Mouse (Mus musculus) testis, postnatal 14 days (tissue): ENCODE data around the gene Map3k5.
"Not testable (repeated sequence)": the region's sequence is repeated elsewhere in the genome, so short reads cannot be mapped to it uniquely, and the experiment has no call there.

Source experiments
- DNase-seq: peaks from one replicate; pipeline ENCODE4 v3.0.0; 2021; ENCODE audit warnings: low spot score

Map3k5 gene

DNA sequence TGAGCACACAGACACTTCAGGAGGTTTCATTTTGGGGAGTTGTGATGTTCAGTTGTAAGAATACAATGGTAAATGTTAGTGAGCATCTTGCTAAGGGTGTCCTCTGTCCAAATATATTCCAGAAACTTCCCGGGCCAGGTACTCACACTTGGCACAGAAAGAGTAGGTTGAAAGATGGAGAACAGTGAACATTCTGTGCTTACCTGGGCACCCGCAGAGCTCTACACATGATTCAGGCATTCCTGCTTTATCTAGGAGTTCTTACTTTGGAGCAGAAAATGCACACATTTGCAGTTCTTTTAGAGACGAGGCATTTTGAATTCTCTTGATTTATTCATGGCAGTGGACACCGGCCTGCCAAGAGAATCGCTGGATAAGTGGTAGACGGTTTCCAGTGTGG, 32.3 kb downstream of the Map3k5 start:
- no peak for DNase-seq

- no peak for DNase-seq
Observed at GRCm38 (mm10) chr10:19968445-19968844, 34.2 kb downstream of the Map3k5 start.

DNA sequence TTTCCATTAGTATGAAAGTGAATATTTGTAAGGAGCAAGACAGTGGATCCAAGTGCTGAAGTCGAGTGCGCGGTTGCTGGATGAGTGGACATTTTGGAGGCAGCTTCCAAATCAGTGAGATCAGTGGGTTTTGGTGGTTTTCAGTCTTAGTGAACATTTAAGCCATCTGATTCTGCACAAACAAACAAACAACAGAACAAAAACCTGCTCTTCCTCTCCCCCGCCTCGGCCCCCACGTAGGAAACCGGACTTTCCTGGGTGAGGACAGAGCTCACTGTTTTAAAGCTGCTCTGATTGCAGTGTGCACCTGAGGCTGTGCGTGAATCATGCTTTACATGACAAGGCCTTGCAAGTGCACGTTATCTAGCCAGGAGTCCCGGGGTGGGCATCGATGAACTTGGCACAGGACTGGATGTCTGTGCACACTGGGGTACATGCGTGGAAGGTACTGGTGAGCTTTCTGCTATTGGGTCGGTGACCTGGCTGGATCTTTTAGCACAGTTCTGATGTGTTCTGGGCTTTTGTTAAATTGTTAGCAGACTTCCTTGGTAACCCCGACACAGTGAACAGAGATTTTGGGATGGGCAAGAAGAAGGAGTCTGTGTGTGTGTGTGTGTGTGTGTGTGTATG, 35.7 kb downstream of the Map3k5 start:
- DNase-seq: no peak

- not testable (repeated sequence) for DNase-seq
Observed at GRCm38 (mm10) chr10:19971491-19971890, 37.2 kb downstream of the Map3k5 start.

DNA sequence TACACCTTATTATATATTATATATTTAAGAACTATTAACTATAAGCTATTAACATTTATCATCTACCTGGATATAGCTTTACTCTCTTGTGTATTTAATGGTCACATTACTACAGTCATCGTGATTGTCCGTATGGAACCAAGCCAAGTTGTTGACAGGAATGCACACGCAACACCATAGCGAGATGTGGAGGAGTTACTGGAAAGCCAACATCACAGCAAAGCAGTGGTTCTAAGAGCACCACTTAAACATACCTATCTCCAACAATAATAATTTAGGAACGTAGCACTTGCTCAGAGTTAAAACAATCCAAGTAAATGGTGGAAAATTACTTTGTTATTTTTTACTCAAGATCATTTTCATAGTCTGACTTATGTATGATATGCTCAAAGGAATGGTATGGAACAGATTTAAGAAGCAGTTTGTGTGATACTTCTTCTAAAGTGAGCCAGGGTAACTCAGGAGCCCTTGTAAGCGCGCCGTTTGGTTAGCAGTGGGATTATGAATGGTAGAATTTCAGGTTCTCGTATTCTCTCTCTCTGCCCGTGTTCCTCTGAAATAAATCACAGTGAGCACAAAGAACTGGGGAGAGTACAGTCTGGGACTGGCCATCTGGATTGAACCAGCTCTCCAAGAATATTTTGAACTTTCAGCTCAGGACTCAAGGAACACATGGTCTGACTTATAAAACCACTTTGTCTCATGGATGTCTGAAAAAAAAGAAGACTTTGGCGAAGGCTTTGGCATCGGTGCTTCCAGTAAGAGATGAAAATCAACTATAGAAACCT, 39.2 kb downstream of the Map3k5 start:
- DNase-seq: no peak

GRCm38 (mm10) chr10:19977557-19977956, 43.3 kb downstream of the Map3k5 start:
- DNase-seq: no peak

DNA sequence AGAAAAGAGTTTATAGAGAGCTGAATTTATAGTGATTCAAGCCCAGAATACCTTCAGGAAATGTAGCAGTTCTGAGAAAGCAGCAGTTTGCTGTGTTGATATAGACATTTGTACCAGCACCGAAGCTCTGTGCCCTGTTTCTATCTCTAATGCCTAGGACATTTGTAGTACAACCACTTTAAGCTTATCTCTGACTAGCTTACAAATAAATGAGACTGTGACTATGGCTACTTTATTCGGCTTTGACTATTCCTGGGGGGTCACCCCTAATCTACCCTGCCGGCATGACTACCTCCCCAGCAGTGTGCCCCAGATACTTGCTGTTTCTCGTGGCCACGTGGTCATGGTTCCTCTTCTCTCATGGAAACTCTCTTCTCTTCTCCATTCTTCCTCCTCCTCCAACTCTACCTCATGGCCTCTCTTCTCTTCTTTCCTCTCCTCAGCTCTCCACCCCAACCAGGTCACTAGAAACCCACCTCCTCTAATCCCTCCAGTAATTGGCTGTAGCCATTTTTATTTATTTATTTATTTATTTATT, 44.5 kb downstream of the Map3k5 start:
- DNase-seq: no peak

- no peak for DNase-seq
Observed at GRCm38 (mm10) chr10:19987736-19988135, 53.5 kb downstream of the Map3k5 start.

DNA sequence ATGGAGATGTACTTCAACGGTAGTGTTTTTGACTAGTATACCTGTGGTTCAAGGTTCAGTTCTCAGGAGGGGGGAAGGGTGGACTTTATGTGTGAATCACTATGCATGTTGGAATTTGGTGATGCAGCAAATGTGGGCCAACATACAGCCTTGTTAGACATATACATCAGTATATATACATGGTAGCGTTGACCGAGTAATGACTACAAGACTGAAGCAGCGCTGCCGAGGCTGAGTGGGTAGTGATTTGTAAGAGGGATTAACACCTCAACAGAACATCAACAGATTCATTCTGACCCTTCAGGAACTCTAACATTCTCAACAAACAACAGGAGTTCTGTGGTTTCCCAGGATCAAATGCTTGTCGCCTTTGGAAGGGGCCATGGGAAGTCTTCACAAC, 55.7 kb downstream of the Map3k5 start:
- no peak for DNase-seq

DNA sequence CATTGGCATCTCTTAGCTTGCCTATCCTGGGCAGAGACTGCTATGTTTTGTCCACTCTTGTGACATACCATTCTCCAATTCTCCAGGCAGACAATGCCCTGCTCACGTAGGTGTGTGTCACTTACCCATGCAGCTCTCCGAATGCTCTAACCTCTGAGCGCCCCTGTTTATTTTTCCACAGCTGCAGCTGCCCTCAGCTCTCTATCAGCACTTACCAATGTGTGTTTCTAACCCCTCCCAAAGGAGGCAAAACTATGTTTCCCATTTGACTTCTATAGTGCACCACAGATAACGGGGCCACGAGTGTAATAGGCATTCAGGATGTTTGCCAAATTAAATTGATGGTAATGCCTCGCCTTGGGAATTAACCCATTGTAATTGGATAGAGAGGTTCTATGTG, 56.4 kb downstream of the Map3k5 start:
- no peak for DNase-seq

- no peak for DNase-seq
Observed at GRCm38 (mm10) chr10:19991237-19991865, 57.1 kb downstream of the Map3k5 start.

DNA sequence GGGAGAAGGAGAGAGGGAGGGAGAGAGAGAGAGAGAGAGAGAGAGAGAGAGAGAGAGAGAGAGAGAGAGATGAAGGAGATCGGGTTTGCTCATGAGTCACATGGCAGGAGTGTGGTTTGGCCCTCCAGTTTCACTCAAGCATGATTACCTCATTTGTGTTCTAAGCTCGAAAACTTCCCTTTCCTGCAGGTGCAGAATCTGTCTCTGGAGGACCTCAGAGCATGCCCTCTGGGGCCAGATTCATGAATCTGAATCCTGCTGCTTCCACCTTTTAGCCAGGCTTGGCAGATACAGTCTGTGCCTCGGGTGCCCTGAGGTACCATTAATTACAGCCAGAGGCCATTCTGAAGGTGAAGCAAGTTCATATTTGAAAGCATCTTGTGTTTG, 57.6 kb downstream of the Map3k5 start:
- DNase-seq: no peak

DNA sequence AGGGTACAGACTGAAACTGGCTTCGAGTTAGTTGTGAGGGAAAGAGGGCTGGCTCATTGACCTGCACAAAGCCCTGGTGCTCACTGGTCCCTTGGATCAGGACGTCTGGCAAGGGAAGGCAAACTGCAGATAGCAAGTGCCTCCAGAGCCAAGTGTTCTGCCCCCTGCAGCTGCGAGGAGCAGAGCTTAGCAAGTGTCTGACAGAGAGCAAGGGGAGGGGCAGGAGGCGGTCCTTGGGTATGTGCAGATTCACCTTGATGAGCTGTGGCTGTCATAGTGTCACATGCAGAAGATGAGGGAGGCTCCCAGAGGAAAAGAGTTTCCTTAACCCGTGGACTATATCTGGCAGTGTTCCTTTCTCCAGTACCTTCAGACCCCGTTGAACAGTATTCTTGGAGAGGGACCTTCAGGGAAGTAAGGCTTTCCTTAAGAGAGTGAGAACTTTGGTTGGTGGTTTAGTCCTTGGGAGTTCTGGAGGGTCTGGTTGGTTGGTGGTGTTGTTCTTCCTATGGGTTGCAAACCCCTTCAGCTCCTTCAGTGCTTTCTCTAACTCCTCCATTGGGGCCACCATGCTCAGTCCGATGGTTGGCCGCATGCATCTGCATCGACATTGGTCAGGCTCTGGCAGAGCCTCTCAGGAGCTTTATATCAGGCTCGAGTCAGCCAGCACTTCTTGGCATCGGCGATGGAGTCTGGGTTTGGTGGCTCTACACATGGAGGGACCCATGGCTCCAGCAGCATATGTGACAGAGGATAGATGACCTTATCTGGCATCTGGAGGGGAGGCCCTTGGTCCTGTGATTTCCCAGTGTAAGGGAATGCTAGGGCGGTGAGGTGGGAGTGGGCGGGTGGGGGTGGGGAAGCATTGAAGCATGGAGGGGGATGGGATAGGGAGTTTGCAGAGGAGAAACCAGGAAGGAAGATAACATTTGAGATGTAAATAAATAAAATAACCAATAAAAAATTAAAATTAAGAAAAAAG, 60.5 kb downstream of the Map3k5 start:
- DNase-seq: peak; percentile 2

DNA sequence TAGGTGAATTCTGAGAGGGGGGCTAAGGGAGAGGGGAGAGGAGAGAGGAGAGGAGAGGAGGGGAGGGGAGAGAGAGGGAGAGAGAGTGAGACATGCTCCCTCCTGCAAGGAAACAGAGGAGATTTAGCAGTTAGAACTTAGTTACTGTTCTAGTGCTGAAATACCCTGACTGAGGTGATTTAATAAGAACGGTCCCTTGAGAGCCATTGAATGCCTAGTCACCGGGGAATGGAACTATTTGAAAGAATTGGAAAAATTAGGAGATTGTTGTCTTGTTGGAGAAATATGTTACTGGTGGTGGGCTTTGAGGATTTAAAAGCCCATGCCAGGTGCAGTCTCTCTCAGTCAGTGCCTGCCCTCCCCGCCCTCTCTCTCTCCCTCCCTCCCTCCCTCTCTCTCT, 61.9 kb downstream of the Map3k5 start:
- no peak for DNase-seq

DNA sequence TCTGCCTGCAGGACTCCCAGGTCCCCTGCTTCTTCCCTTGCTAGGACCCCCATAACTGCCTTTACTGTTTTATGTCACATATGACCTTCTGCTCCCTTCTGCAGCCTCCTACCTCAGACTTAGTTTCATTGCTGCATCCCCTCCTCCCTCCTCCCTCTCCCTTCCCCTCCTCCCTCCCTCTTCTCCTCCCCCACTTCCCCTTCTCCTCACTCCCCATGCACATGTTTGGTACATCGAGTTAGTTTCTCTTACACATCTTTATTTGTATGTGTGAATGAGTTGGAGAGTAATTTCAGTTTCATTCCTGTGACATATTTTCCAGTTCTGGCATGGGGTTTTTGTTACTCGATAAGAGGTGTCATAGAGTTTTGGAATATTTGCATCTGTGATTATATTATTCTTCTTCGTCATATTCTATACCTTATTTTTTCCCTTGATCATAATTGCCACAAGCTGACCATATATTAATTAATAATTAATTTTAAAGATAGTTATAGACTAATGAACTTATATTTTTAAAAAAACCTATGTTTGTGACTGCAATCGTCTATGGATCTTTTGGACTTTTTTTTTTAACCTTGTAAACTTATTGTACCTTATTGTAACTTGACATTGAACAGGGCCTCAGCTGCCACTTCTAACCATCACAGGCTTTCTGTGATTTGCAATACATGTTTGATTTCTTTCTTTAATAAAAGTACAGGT, 65.6 kb downstream of the Map3k5 start:
- DNase-seq: peak; percentile 0

- no peak for DNase-seq
Observed at GRCm38 (mm10) chr10:20000408-20000770, 66.1 kb downstream of the Map3k5 start.

DNA sequence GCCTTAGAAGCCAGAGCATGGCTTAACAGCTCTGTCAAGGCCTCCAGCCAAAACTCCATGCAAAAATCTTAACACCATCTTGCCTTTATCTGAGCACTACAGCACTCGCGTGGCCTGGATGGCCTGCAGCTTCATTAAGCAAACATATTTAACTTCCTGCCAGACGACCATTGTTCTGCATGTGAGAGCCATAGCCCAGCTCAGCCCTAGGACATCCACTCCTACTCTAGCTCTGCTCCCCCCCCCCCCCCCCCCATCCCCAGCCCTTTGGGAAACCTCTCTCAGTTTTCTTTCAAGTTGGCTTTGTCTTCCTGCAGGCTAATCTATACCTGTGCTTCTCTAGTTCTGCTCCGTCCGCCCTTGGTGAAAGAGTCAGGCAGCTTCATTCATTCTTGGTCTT, 67.7 kb downstream of the Map3k5 start:
- peak; percentile 2 for DNase-seq

DNA sequence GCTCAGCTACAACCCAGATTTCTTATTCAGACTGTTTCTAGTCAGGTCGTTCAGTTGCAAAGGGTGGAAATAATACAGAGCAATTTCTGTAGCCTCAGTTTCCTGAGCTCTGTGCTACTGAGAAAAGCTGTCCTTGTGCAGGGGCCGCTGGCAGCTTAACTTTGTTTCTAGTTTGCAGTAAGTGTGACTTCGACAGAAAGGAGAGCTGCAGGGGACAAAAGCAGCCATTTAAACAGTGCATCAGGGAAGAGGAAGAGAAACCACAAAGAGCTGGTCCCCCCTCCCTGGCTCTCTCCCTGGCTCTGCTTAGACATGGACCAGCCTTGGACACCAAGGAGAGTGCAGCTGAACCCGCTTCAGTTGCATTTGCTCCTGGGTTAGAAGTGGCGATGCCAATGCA, 68.7 kb downstream of the Map3k5 start:
- DNase-seq: peak; percentile 1

GRCm38 (mm10) chr10:20004786-20005185, 70.5 kb downstream of the Map3k5 start:
- peak; percentile 1 for DNase-seq

GRCm38 (mm10) chr10:20005491-20005952, 71.2 kb downstream of the Map3k5 start:
- peak; percentile 1 for DNase-seq
